Mouse (Mus musculus) E14TG2a.4 (cell line): ENCODE measurements around the gene Dap.
A peak's percentile ranks its signal among the peaks of the same experiment; 100 is the strongest.

Experiments used
- H3K27me3 ChIP-seq: 2 replicates; pipeline ENCODE4 v1.6.1; 2014; ENCODE audit warnings: low read length, control low read depth; ENCODE audit not compliant: insufficient read depth
- H3K36me3 ChIP-seq: 2 replicates; pipeline ENCODE4 v1.6.1; 2014; ENCODE audit warnings: low read length, control low read depth; ENCODE audit not compliant: insufficient read depth
- H3K4me1 ChIP-seq: replicated peaks from 2 replicates; pipeline ENCODE4 v1.6.1; 2014; ENCODE audit warnings: low read depth, low read length, control low read depth
- H3K4me3 ChIP-seq: replicated peaks from 2 replicates; pipeline ENCODE4 v1.5.1; 2014; ENCODE audit warnings: mild to moderate bottlenecking, low read length
- H3K9me3 ChIP-seq: 2 replicates; pipeline ENCODE4 v1.6.1; 2014; ENCODE audit warnings: low read length, control low read depth
- CTCF ChIP-seq: conservative IDR thresholded peaks from 2 replicates; pipeline ENCODE4 v1.5.1; 2014; ENCODE audit warnings: low read length
- NANOG ChIP-seq: IDR thresholded peaks from 2 replicates; pipeline ENCODE4 v1.6.1; 2014; ENCODE audit warnings: borderline replicate concordance, low read length, mixed read lengths
- POU5F1 ChIP-seq: IDR thresholded peaks from 2 replicates; pipeline ENCODE4 v1.6.1; 2014; ENCODE audit warnings: low read length, borderline replicate concordance

Dap gene

GRCm38 (mm10) chr15:31294311-31294710, 70.2 kb downstream of the Dap start:
- H3K4me1 ChIP-seq: peaks cover 46% of the 10 kb centered on the region

GRCm38 (mm10) chr15:31296882-31297776, 73.0 kb downstream of the Dap start:
- peak overlapping the region; percentile 72 for H3K4me3 ChIP-seq
- H3K27me3 ChIP-seq: peaks cover 31% of the 10 kb centered on the region
- H3K4me1 ChIP-seq: peaks cover 46% of the 10 kb centered on the region
- no peaks in the 10 kb centered on the region for H3K9me3 ChIP-seq
- H3K36me3 ChIP-seq: no peaks in the 10 kb centered on the region
- TF ChIP-seq NANOG: no peak
- TF ChIP-seq POU5F1: no peak
- no peak for TF ChIP-seq CTCF

More at GRCm38 (mm10) chr15:31294311-31294710, 70.2 kb downstream of the Dap start:
- H3K9me3 ChIP-seq: no peaks in the 10 kb centered on the region
- no peaks in the 10 kb centered on the region for H3K36me3 ChIP-seq
- no peak overlapping the region for H3K4me3 ChIP-seq
- peaks cover 27% of the 10 kb centered on the region for H3K27me3 ChIP-seq
- TF ChIP-seq NANOG (peak; percentile 31; the same call in 1 of the 2 replicates), POU5F1 (peak; percentile 21; the same call in 1 of the 2 replicates), CTCF (no peak)

- TF ChIP-seq NANOG (no peak), POU5F1 (no peak), CTCF (no peak)
- peaks cover 31% of the 10 kb centered on the region for H3K27me3 ChIP-seq
- H3K4me1 ChIP-seq: peaks cover 41% of the 10 kb centered on the region
- H3K4me3 ChIP-seq: peak overlapping the region; percentile 72
- no peaks in the 10 kb centered on the region for H3K36me3 ChIP-seq
- H3K9me3 ChIP-seq: no peaks in the 10 kb centered on the region
These were observed 73.6 kb downstream of the Dap start for GRCm38 (mm10) chr15:31297777-31298137.

- TF ChIP-seq POU5F1 (no peak), CTCF (no peak), NANOG (no peak)
- peaks cover 31% of the 10 kb centered on the region for H3K27me3 ChIP-seq
- no peaks in the 10 kb centered on the region for H3K36me3 ChIP-seq
These were observed 75.3 kb downstream of the Dap start for GRCm38 (mm10) chr15:31299258-31299917.

GRCm38 (mm10) chr15:31302293-31302990, 78.3 kb downstream of the Dap start:
- H3K4me3 ChIP-seq: no peak overlapping the region
- H3K27me3 ChIP-seq: peaks cover 16% of the 10 kb centered on the region
- H3K9me3 ChIP-seq: no peaks in the 10 kb centered on the region
- H3K4me1 ChIP-seq: peaks cover 6% of the 10 kb centered on the region
- no peaks in the 10 kb centered on the region for H3K36me3 ChIP-seq
- TF ChIP-seq CTCF: no peak
- TF ChIP-seq POU5F1: no peak
- TF ChIP-seq NANOG: no peak

More at GRCm38 (mm10) chr15:31299258-31299917, 75.3 kb downstream of the Dap start:
- no peak overlapping the region for H3K4me3 ChIP-seq
- no peaks in the 10 kb centered on the region for H3K9me3 ChIP-seq
- peaks cover 25% of the 10 kb centered on the region for H3K4me1 ChIP-seq

GRCm38 (mm10) chr15:31304302-31304701, 80.2 kb downstream of the Dap start:
- TF ChIP-seq NANOG (no peak), CTCF (no peak), POU5F1 (no peak)
- no peaks in the 10 kb centered on the region for H3K36me3 ChIP-seq

GRCm38 (mm10) chr15:31305181-31305580, 81.1 kb downstream of the Dap start:
- Histone ChIP-seq H3K27me3 (0 out of 2 replicates have a peak, but pooled peaks cover 3% of the 10 kb centered on the region), H3K9me3 (no peaks in the 10 kb centered on the region), H3K36me3 (no peaks in the 10 kb centered on the region), H3K4me1 (peaks cover 6% of the 10 kb centered on the region), H3K4me3 (no peak overlapping the region)
- TF ChIP-seq NANOG: no peak
- TF ChIP-seq POU5F1: no peak
- TF ChIP-seq CTCF: no peak

More at GRCm38 (mm10) chr15:31304302-31304701, 80.2 kb downstream of the Dap start:
- Histone ChIP-seq H3K27me3 (peaks cover 7% of the 10 kb centered on the region), H3K4me1 (0 out of 2 replicates have a peak, but pooled peaks cover 2% of the 10 kb centered on the region), H3K9me3 (no peaks in the 10 kb centered on the region), H3K4me3 (no peak overlapping the region)

- Histone ChIP-seq H3K4me1 (peaks cover 12% of the 10 kb centered on the region), H3K9me3 (no peaks in the 10 kb centered on the region), H3K36me3 (no peaks in the 10 kb centered on the region), H3K4me3 (no peak overlapping the region), H3K27me3 (0 out of 2 replicates have a peak, but pooled peaks cover 3% of the 10 kb centered on the region)
- TF ChIP-seq POU5F1 (no peak), CTCF (no peak), NANOG (no peak)
These were observed 82.6 kb downstream of the Dap start for GRCm38 (mm10) chr15:31306726-31307125.
